Mouse (Mus musculus) neural tube, embryonic 11.5 days (tissue): Measurements from ENCODE around the gene Mtf2. TPM values are rescaled to one million over a fixed set of nuclear protein-coding genes. Genes with fewer than 3 reads are reported as not detected.

Experiments used
- ATAC-seq: fragments of 200-750 bp; cut with Nextera tagmentation; 2 replicates; pipeline ENCODE4 v1.8.0; 2017; ENCODE audit warnings: moderate number of reproducible peaks, mild to moderate bottlenecking, moderate TSS enrichment, moderate library complexity; ENCODE audit not compliant: insufficient read depth, low FRiP score, low TSS enrichment
- DNase-seq: peaks from one replicate; pipeline ENCODE4 v3.0.0-alpha.2; 2015; ENCODE audit warnings: low spot score
- H3K27ac ChIP-seq: fragments of 300-500 bp; sonication (generic); 2 replicates; pipeline ENCODE4 v1.5.1; 2014; ENCODE audit warnings: low read depth, mild to moderate bottlenecking, low read length
- H3K27me3 ChIP-seq: fragments of 300-500 bp; sonication (generic); 2 replicates; pipeline ENCODE4 v1.6.1; 2014; ENCODE audit warnings: mild to moderate bottlenecking, low read length, mixed read lengths; ENCODE audit not compliant: control insufficient read depth, insufficient read depth
- H3K36me3 ChIP-seq: fragments of 300-500 bp; sonication (generic); 2 replicates; pipeline ENCODE4 v1.6.1; 2014; ENCODE audit warnings: mild to moderate bottlenecking, low read length, moderate library complexity, mixed read lengths; ENCODE audit not compliant: control insufficient read depth, insufficient read depth
- H3K4me1 ChIP-seq: fragments of 300-500 bp; sonication (generic); 2 replicates; pipeline ENCODE4 v1.6.1; 2014; ENCODE audit warnings: low read length, mixed read lengths; ENCODE audit not compliant: control insufficient read depth, insufficient read depth
- H3K4me2 ChIP-seq: fragments of 300-500 bp; sonication (generic); 2 replicates; pipeline ENCODE4 v1.6.1; 2014; ENCODE audit warnings: low read depth, mild to moderate bottlenecking, moderate library complexity
- H3K4me3 ChIP-seq: fragments of 300-500 bp; sonication (generic); 2 replicates; pipeline ENCODE4 v1.5.1; 2014; ENCODE audit warnings: low read depth, low read length
- H3K9ac ChIP-seq: fragments of 300-500 bp; sonication (generic); 2 replicates; pipeline ENCODE4 v1.6.1; 2014; ENCODE audit warnings: mild to moderate bottlenecking, low read length
- H3K9me3 ChIP-seq: fragments of 300-500 bp; sonication (generic); 2 replicates; pipeline ENCODE4 v1.6.1; 2016; ENCODE audit warnings: low read length; ENCODE audit not compliant: control insufficient read depth
- WGBS: fragments of 180-500 bp; shearing (Covaris S2); extraction: QIAGEN DNeasy Blood & Tissue Kit; methylation state at CpG from one replicate; pipeline ENCODE4 v1.1.7; 2014; 5-methylcytosine and 5-hydroxymethylcytosine counted together
- polyA plus RNA-seq: library from polyadenylated mRNA; unstranded; fragments of >200 nt; fragmentation: Nextera tagmentation; extraction: Ambion mirVana; gene quantifications from 2 replicates; pipeline ENCODE4 v1.2.1, GENCODE M21; 2014

The Mtf2 gene
- polyA plus RNA-seq, 1 experiment from 2014 or later: 135 TPM

- H3K9me3 ChIP-seq: no peaks in the 10 kb centered on the region
- no peak overlapping the region for H3K27ac ChIP-seq
- H3K27me3 ChIP-seq: no peaks in the 10 kb centered on the region
- ATAC-seq: no peak
- no peak overlapping the region for H3K9ac ChIP-seq
- peaks cover 13% of the 10 kb centered on the region for H3K36me3 ChIP-seq
- no peak overlapping the region for H3K4me3 ChIP-seq
- DNase-seq: no peak
- H3K4me2 ChIP-seq: no peak overlapping the region
- H3K4me1 ChIP-seq: no peaks in the 10 kb centered on the region
These were observed 34.7 kb downstream of the Mtf2 start for GRCm38 (mm10) chr5:108100196-108100595.

DNA sequence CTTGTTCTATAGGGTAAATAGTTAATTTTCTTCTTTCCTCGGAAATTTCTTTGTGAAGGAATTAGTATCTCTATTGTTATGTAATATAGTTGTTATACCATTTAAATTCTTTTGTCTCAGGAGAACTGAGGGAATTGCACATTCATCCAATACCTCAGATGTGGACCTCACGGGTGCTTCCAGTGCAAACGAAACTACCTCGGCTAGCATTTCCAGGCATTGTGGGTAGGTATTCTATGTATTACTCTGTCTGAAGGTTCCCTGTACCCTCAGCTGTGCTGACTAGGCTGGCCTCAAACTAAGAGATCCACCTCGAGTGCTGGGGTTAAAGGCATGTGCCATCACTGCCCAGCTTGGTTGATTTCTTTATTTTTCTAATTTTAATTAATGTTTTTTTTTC, 38.8 kb downstream of the Mtf2 start:
- Histone ChIP-seq H3K36me3 (peaks cover 14% of the 10 kb centered on the region), H3K4me2 (no peak overlapping the region), H3K4me3 (no peak overlapping the region), H3K9ac (no peak overlapping the region), H3K27me3 (no peaks in the 10 kb centered on the region), H3K9me3 (no peaks in the 10 kb centered on the region), H3K27ac (no peak overlapping the region), H3K4me1 (no peaks in the 10 kb centered on the region)
- ATAC-seq (no peak), DNase-seq (no peak)
- 88% methylated on average over 5 of the region's 5 CpGs for WGBS

DNA sequence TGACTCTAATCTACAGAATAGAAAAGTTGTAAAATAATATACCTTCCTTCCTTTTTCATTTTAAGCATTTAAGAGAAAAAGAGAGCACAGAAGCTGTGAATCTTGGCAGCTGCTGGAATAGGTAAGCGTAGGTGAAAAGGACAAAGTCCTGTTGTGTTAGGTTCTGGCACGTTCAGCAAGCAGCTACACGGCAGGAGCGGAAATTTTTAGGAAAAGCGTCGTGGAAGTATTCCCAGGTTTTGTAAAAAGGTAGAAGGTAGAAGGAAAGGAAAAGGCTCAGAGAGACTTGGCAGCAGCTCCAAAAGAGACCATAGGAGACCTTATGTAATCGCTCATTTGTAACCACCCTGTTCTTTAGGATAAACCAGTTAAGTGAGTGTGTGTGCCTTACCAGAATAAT, 43.9 kb downstream of the Mtf2 start:
- Histone ChIP-seq H3K4me3 (no peak overlapping the region), H3K4me2 (no peak overlapping the region), H3K9ac (no peak overlapping the region), H3K9me3 (no peaks in the 10 kb centered on the region), H3K27ac (no peak overlapping the region), H3K4me1 (no peaks in the 10 kb centered on the region), H3K36me3 (peaks cover 7% of the 10 kb centered on the region), H3K27me3 (no peaks in the 10 kb centered on the region)
- DNase-seq (no peak), ATAC-seq (no peak)
- WGBS: 96% methylated on average over 7 of the region's 7 CpGs

GRCm38 (mm10) chr5:108117693-108118092, 52.2 kb downstream of the Mtf2 start:
- H3K27me3 ChIP-seq: no peaks in the 10 kb centered on the region
- no peak overlapping the region for H3K4me2 ChIP-seq
- no peaks in the 10 kb centered on the region for H3K9me3 ChIP-seq
- ATAC-seq: no peak
- H3K9ac ChIP-seq: no peak overlapping the region
- WGBS: 95% methylated on average over 4 of the region's 4 CpGs
- no peaks in the 10 kb centered on the region; the same call in 1 of the 2 replicates for H3K36me3 ChIP-seq
- DNase-seq: no peak
- H3K27ac ChIP-seq: no peak overlapping the region
- H3K4me1 ChIP-seq: no peaks in the 10 kb centered on the region
- H3K4me3 ChIP-seq: no peak overlapping the region

DNA sequence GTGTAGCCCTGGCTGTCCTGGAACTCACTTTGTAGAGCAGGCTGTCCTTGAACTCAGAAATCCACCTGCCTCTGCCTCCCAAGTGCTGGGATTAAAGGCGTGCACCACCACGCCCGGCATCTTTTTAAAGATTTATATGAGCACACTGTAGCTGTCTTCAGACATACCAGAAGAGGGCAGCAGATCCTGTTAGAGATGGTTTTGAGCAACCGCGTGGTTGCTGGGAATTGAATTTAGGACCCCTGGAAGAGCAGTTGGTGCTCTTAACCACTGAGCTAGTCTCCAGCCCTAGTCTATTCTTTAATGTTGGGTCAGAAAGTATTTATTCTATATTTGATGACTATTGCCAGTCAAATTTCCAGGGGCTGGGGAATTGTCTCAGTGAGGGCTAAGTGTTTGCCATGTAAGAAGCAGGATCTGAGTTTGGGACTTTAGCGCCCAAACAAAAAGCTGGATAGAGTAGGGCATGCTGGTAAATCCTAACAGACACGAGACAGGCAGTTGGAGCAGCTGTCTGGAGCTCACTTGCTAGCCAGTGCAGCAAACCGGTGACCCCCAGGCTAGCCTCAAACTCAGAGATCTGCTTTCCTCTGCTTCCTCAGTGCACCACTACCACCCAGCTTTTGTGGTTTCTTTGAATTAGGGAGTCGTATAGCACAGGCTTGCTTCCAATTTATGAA, 54.9 kb downstream of the Mtf2 start:
- 85% methylated on average over 9 of the region's 9 CpGs for WGBS
- no peaks in the 10 kb centered on the region; the same call in 1 of the 2 replicates for H3K36me3 ChIP-seq
- no peak for ATAC-seq
- H3K9ac ChIP-seq: no peak overlapping the region
- H3K9me3 ChIP-seq: no peaks in the 10 kb centered on the region
- H3K4me3 ChIP-seq: no peak overlapping the region
- DNase-seq: no peak
- no peaks in the 10 kb centered on the region for H3K4me1 ChIP-seq
- H3K27ac ChIP-seq: no peak overlapping the region
- no peaks in the 10 kb centered on the region for H3K27me3 ChIP-seq
- H3K4me2 ChIP-seq: no peak overlapping the region

DNA sequence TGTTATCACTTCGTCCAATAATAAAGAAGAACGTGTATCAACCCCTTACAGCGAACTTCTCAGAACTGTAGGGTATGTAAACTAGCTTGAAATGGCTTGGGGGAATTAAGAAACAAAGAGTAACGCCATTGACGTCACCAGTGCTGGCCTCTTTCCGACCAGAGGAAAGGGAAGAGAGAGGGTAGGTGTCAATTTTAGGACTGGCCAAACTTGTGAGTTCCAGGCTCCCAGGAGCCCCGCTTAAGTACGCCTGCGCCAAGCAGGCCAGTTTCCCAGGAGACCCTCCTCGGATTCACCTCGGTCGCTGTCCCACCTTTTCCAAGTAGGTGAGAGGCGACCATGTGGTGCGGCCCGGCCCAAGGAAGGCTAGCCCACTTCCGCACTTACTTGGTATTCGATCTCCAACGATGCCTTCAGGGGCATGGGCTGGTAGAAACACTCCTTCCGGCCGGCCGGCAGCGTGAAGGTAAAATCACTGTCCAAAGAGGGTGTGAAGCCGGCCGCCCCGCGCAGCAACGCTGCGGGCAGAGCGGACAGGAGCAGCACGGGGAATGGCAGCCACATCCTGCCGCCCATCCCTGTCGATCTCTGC, 66.5 kb downstream of the Mtf2 start:
- Histone ChIP-seq H3K27ac (peak overlapping the region; percentile 71), H3K4me2 (peak overlapping the region; percentile 65), H3K9me3 (no peaks in the 10 kb centered on the region), H3K4me3 (peak overlapping the region; percentile 72), H3K9ac (peak overlapping the region; percentile 80), H3K36me3 (no peaks in the 10 kb centered on the region), H3K27me3 (no peaks in the 10 kb centered on the region), H3K4me1 (no peaks in the 10 kb centered on the region)
- DNase-seq (peak; percentile 60), ATAC-seq (peak; percentile 37; the same call in 1 of the 2 replicates)
- WGBS: 0% methylated on average over 32 of the region's 32 CpGs

GRCm38 (mm10) chr5:108132441-108133243, 67.2 kb downstream of the Mtf2 start, which contains the start of the genes Tmed5 and Ccdc18:
TSS of gene Tmed5 (minus strand) at chr5:108132620.
TSS of gene Ccdc18 (plus strand) at chr5:108132875.
- under 1% methylated on average over 65 of the region's 65 CpGs for WGBS
- no peaks in the 10 kb centered on the region for H3K36me3 ChIP-seq
- peak; percentile 98 for DNase-seq
- peak within 1 kb of the TSS; percentile 80 for H3K9ac ChIP-seq
- H3K4me1 ChIP-seq: no peaks in the 10 kb centered on the region
- H3K27me3 ChIP-seq: no peaks in the 10 kb centered on the region
- H3K4me2 ChIP-seq: peak within 1 kb of the TSS; percentile 65
- H3K9me3 ChIP-seq: no peaks in the 10 kb centered on the region
- H3K4me3 ChIP-seq: peak within 1 kb of the TSS; percentile 72
- peak; percentile 97 for ATAC-seq
- H3K27ac ChIP-seq: peak within 1 kb of the TSS; percentile 71

GRCm38 (mm10) chr5:108152592-108152991, 87.1 kb downstream of the Mtf2 start:
- WGBS: 97% methylated on average over 1 of the region's 1 CpGs
- no peak overlapping the region for H3K9ac ChIP-seq
- no peaks in the 10 kb centered on the region for H3K36me3 ChIP-seq
- H3K4me2 ChIP-seq: no peak overlapping the region
- H3K4me3 ChIP-seq: no peak overlapping the region
- DNase-seq (no peak), ATAC-seq (no peak)
- no peak overlapping the region for H3K27ac ChIP-seq
- no peaks in the 10 kb centered on the region for H3K4me1 ChIP-seq
- H3K27me3 ChIP-seq: no peaks in the 10 kb centered on the region
- no peaks in the 10 kb centered on the region for H3K9me3 ChIP-seq
